ENCODE assay signal across 13 mouse cellular contexts in the genomic region with DNA sequence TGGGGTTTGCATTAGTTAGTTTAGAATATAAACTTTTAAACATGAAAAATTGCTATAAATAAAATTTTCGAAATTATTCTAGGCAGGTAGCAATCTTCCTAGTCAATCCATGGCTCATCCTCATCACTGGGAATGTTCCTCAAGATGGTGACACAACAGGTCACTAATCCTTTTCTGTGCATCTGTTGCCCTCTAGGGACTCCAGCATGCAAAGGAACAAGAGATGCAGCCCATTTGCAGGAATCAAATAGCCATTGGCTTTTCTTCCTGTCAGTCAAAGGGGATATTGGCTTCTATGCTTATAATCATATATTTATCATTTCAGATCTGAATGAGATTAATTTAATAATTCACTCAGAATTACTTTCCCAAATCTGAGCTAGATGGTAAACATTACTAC.
DNase-seq lines count a peak whose midpoint lies in the region; ATAC-seq and TF ChIP-seq lines count a peak whose summit lies in the region.
"Had no signal": no experiment of that assay in that cellular context is flagged by ENCODE, and none has a peak within 500 bp of the region (broad histone marks: within the 10 kb centered on the region; RNA-seq: fewer than 3 reads in every experiment).

No protein-coding gene starts in this region.

- DNase-seq in cerebellum, postnatal 14 days, result peak; percentile 11 to 35
- no peak for DNase-seq in cerebellum, adult 11 months
- DNase-seq in left cerebral cortex, adult 2 months (ENCODE audit: extremely low spot score in 1 of 2, low spot score in 2 of 2), result no peak
- no peak for DNase-seq in left cerebral cortex, postnatal 10 days (ENCODE audit: extremely low spot score in 1 of 2, low spot score in 2 of 2)
- DNase-seq in Muller cell, postnatal 12 days (ENCODE audit: inconsistent ontology term), result peak; percentile 42
- peak; percentile 33 for DNase-seq in midbrain, embryonic 14.5 days
- DNase-seq in heart, adult 18-20 months, result no peak
- no peak for DNase-seq in heart, postnatal 25 days (ENCODE audit: low spot score)
- DNase-seq: gastrocnemius, postnatal 36 days; liver, embryonic 13.5 days had no signal

- H3K4me2 ChIP-seq in midbrain, embryonic 14.5 days (ENCODE audit: low read length), result no peak overlapping the region
- H3K4me2 ChIP-seq: heart, embryonic 13.5 days; liver, embryonic 13.5 days; neural tube, embryonic 15.5 days had no signal

- no peak overlapping the region for H3K27ac ChIP-seq in left cerebral cortex, adult 2 months
- no peak overlapping the region for H3K27ac ChIP-seq in midbrain, embryonic 14.5 days (replicated peaks; ENCODE audit: low read depth, low read length)
- H3K27ac ChIP-seq: heart, embryonic 13.5 days; liver, embryonic 13.5 days; neural tube, embryonic 15.5 days had no signal

- no peak overlapping the region for H3K4me3 ChIP-seq in left cerebral cortex, adult 2 months
- H3K4me3 ChIP-seq in midbrain, embryonic 14.5 days (replicated peaks; ENCODE audit: low read depth, low read length), result no peak overlapping the region
- H3K4me3 ChIP-seq: heart, embryonic 13.5 days; liver, embryonic 13.5 days; neural tube, embryonic 15.5 days had no signal

- H3K4me1 ChIP-seq in midbrain, embryonic 14.5 days (ENCODE audit: control insufficient read depth, insufficient read depth, low read length), result 0 out of 2 replicates have a peak, but pooled peaks cover 6% of the 10 kb centered on the region
- H3K4me1 ChIP-seq: heart, embryonic 13.5 days; liver, embryonic 13.5 days; neural tube, embryonic 15.5 days had no signal

- no peaks in the 10 kb centered on the region for H3K27me3 ChIP-seq in midbrain, embryonic 14.5 days (ENCODE audit: control insufficient read depth, insufficient read depth, low read length)
- H3K27me3 ChIP-seq: heart, embryonic 13.5 days; liver, embryonic 13.5 days; neural tube, embryonic 15.5 days; Patski had no signal

- peak; percentile 23 for TF ChIP-seq CTCF in left cerebral cortex, adult 2 months (IDR thresholded peaks at IDR 0.05)

- no peak overlapping the region for H3K9ac ChIP-seq in midbrain, embryonic 14.5 days (replicated peaks; ENCODE audit: low read length)
- H3K9ac ChIP-seq: heart, embryonic 13.5 days; liver, embryonic 13.5 days; neural tube, embryonic 15.5 days had no signal

- H3K9me3 ChIP-seq in midbrain, embryonic 14.5 days (ENCODE audit: control insufficient read depth, low read length), result no peaks in the 10 kb centered on the region
- H3K9me3 ChIP-seq: heart, embryonic 13.5 days; liver, embryonic 13.5 days; neural tube, embryonic 15.5 days had no signal

- ATAC-seq in midbrain, embryonic 14.5 days (ENCODE audit: low FRiP score, low TSS enrichment), result no peak
- ATAC-seq: Patski had no signal

- intact Hi-C loops in left cerebral cortex, adult 2 months (cut with DNase I), result loop anchor here (5.0 kb wide), 1 partner anchor 126 kb away; no protein-coding TSS in a partner anchor
- intact Hi-C loops in left cerebral cortex, postnatal 10 days (cut with DNase I), result no loop called here
- intact Hi-C loops in heart, postnatal 25 days (cut with DNase I), result no loop called here

- 13% methylated on average over 1 of the region's 1 CpGs for WGBS in midbrain, embryonic 14.5 days

- no peaks in the 10 kb centered on the region for H3K36me3 ChIP-seq in midbrain, embryonic 14.5 days (ENCODE audit: control insufficient read depth, insufficient read depth, low read length)
- H3K36me3 ChIP-seq: heart, embryonic 13.5 days; liver, embryonic 13.5 days; neural tube, embryonic 15.5 days had no signal

Comparison
In these comparisons a context has a peak if more than half of its experiments do, and no peak if none do; other contexts are left out.
1. DNase-seq: peak in cerebellum, postnatal 14 days (2 of 2), Muller cell, postnatal 12 days (single experiment) and midbrain, embryonic 14.5 days (single experiment); none in cerebellum, adult 11 months (single experiment), left cerebral cortex, adult 2 months (0 of 2), left cerebral cortex, postnatal 10 days (0 of 2), heart, adult 18-20 months (0 of 2) and heart, postnatal 25 days (single experiment).